Mouse (Mus musculus) embryo, embryonic 11.5 days (tissue): ENCODE measurements around the gene Gm37240.

Source experiments
- DNase-seq: peaks from one replicate; pipeline ENCODE4 v3.0.0-alpha.2; 2012; ENCODE audit warnings: low read depth, low spot score

Gene Gm37240

GRCm38 (mm10) chr3:85635591-85635990, 251.7 kb downstream of the Gm37240 start:
- DNase-seq: no peak

GRCm38 (mm10) chr3:85635126-85635419, 252.2 kb downstream of the Gm37240 start:
- no peak for DNase-seq

GRCm38 (mm10) chr3:85634389-85635125, 252.8 kb downstream of the Gm37240 start:
- no peak for DNase-seq

- no peak for DNase-seq
Observed at GRCm38 (mm10) chr3:85633733-85634132, 253.6 kb downstream of the Gm37240 start.

GRCm38 (mm10) chr3:85629895-85630510, 257.3 kb downstream of the Gm37240 start:
- DNase-seq: no peak

- DNase-seq: no peak
Observed at GRCm38 (mm10) chr3:85619751-85620150, 267.6 kb downstream of the Gm37240 start.

- no peak for DNase-seq
Observed at GRCm38 (mm10) chr3:85619345-85619744, 268.0 kb downstream of the Gm37240 start.

GRCm38 (mm10) chr3:85618885-85619284, 268.4 kb downstream of the Gm37240 start:
- DNase-seq: no peak

GRCm38 (mm10) chr3:85616389-85616788, 270.9 kb downstream of the Gm37240 start:
- DNase-seq: no peak

GRCm38 (mm10) chr3:85607753-85608152, 279.6 kb downstream of the Gm37240 start:
- DNase-seq: no peak

- DNase-seq: no peak
Observed at GRCm38 (mm10) chr3:85606912-85607311, 280.4 kb downstream of the Gm37240 start.

GRCm38 (mm10) chr3:85603811-85604210, 283.5 kb downstream of the Gm37240 start:
- DNase-seq: no peak

- no peak for DNase-seq
Observed at GRCm38 (mm10) chr3:85601841-85602305, 285.4 kb downstream of the Gm37240 start.

- no peak for DNase-seq
Observed at GRCm38 (mm10) chr3:85599526-85599925, 287.8 kb downstream of the Gm37240 start.

GRCm38 (mm10) chr3:85594452-85594851, 292.9 kb downstream of the Gm37240 start:
- DNase-seq: no peak

- DNase-seq: no peak
Observed at GRCm38 (mm10) chr3:85592640-85593252, 294.6 kb downstream of the Gm37240 start.

GRCm38 (mm10) chr3:85592067-85592466, 295.3 kb downstream of the Gm37240 start:
- DNase-seq: no peak

GRCm38 (mm10) chr3:85590090-85590754, 297.1 kb downstream of the Gm37240 start:
- DNase-seq: no peak

GRCm38 (mm10) chr3:85588701-85589100, 298.6 kb downstream of the Gm37240 start:
- DNase-seq: no peak

- DNase-seq: no peak
Observed at GRCm38 (mm10) chr3:85584966-85585365, 302.4 kb downstream of the Gm37240 start.

GRCm38 (mm10) chr3:85583194-85583593, 304.1 kb downstream of the Gm37240 start:
- DNase-seq: no peak

- DNase-seq: no peak
Observed at GRCm38 (mm10) chr3:85582726-85583125, 304.6 kb downstream of the Gm37240 start.
